25 mouse cellular contexts compared by ENCODE assay signal in genomic region chr5:118975147-118975546, GRCm38 (mm10).
DNase-seq lines count a peak whose midpoint lies in the region; ATAC-seq lines count a peak whose summit lies in the region.
"Had no signal": no experiment of that assay in that cellular context is flagged by ENCODE, and none has a peak within 500 bp of the region (broad histone marks: within the 10 kb centered on the region; RNA-seq: fewer than 3 reads in every experiment).

No protein-coding gene starts in this region.

- H3K9me3 ChIP-seq in midbrain, embryonic 11.5 days (ENCODE audit: control insufficient read depth, low read length), result no peaks in the 10 kb centered on the region
- H3K9me3 ChIP-seq in midbrain, embryonic 15.5 days, result no peaks in the 10 kb centered on the region
- no peaks in the 10 kb centered on the region for H3K9me3 ChIP-seq in limb, embryonic 13.5 days
- H3K9me3 ChIP-seq: heart, embryonic 10.5 days; heart, embryonic 13.5 days had no signal

- no peak for ATAC-seq in midbrain, embryonic 11.5 days (ENCODE audit: low FRiP score)
- no peak for ATAC-seq in midbrain, embryonic 15.5 days (replicated peaks)
- ATAC-seq in limb, embryonic 13.5 days (ENCODE audit: low FRiP score, low read depth), result no peak
- ATAC-seq: CD4-positive, CD25-positive, alpha-beta regulatory T cell, adult 4 months; forebrain, embryonic 14.5 days; forebrain, postnatal 0 days; hindbrain, postnatal 0 days had no signal

- no peak overlapping the region for H3K27ac ChIP-seq in midbrain, embryonic 11.5 days (ENCODE audit: low read depth, low read length)
- H3K27ac ChIP-seq in midbrain, embryonic 15.5 days, result no peak overlapping the region
- no peak overlapping the region for H3K27ac ChIP-seq in limb, embryonic 13.5 days
- H3K27ac ChIP-seq: embryonic facial prominence, embryonic 15.5 days; heart, adult 2 months; heart, embryonic 10.5 days; heart, embryonic 13.5 days; hindbrain, embryonic 14.5 days; hindbrain, postnatal 0 days had no signal

- WGBS in midbrain, embryonic 11.5 days, result 91% methylated on average over 10 of the region's 10 CpGs
- WGBS in midbrain, embryonic 15.5 days, result 87% methylated on average over 10 of the region's 10 CpGs
- WGBS in limb, embryonic 13.5 days, result 31% methylated on average over 10 of the region's 10 CpGs

- H3K4me2 ChIP-seq in midbrain, embryonic 11.5 days, result no peak overlapping the region
- no peak overlapping the region for H3K4me2 ChIP-seq in midbrain, embryonic 15.5 days
- H3K4me2 ChIP-seq in limb, embryonic 13.5 days (replicated peaks), result peak overlapping the region; percentile 37
- H3K4me2 ChIP-seq: embryonic facial prominence, embryonic 15.5 days; heart, embryonic 13.5 days; hindbrain, embryonic 14.5 days had no signal

- no peak overlapping the region for H3K9ac ChIP-seq in midbrain, embryonic 11.5 days (ENCODE audit: low read length)
- H3K9ac ChIP-seq in midbrain, embryonic 15.5 days, result no peak overlapping the region
- no peak overlapping the region for H3K9ac ChIP-seq in limb, embryonic 13.5 days
- H3K9ac ChIP-seq: embryonic facial prominence, embryonic 15.5 days; forebrain, postnatal 0 days; heart, embryonic 13.5 days; hindbrain, embryonic 14.5 days had no signal

- H3K27me3 ChIP-seq in midbrain, embryonic 11.5 days (ENCODE audit: control insufficient read depth, insufficient read depth, low read length), result no peaks in the 10 kb centered on the region
- no peaks in the 10 kb centered on the region for H3K27me3 ChIP-seq in midbrain, embryonic 15.5 days (replicated peaks)
- H3K27me3 ChIP-seq in limb, embryonic 13.5 days, result peaks cover 37% of the 10 kb centered on the region
- H3K27me3 ChIP-seq: embryonic facial prominence, embryonic 15.5 days had no signal

- no peaks in the 10 kb centered on the region for H3K4me1 ChIP-seq in midbrain, embryonic 11.5 days (ENCODE audit: control insufficient read depth, insufficient read depth, low read length)
- H3K4me1 ChIP-seq in midbrain, embryonic 15.5 days, result no peaks in the 10 kb centered on the region
- H3K4me1 ChIP-seq in limb, embryonic 13.5 days, result peaks cover 18% of the 10 kb centered on the region
- H3K4me1 ChIP-seq: embryonic facial prominence, embryonic 15.5 days; heart, embryonic 10.5 days; heart, embryonic 13.5 days had no signal

- peak; percentile 33 for DNase-seq in midbrain, embryonic 11.5 days (ENCODE audit: low spot score, missing footprints)
- DNase-seq in forelimb bud, embryonic 11.5 days (ENCODE audit: low read depth, low spot score), result peak; percentile 59
- DNase-seq in frontal cortex, adult 2 months (ENCODE audit: extremely low spot score in 1 of 2, low spot score in 1 of 2), result no peak
- DNase-seq in urinary bladder, adult 2 months (ENCODE audit: low spot score), result no peak
- DNase-seq: adrenal gland, adult 2 months; adrenal gland, postnatal 14 days; cerebellum, adult 11 months; cerebellum, adult 2 months; cerebellum, adult 9-11 months; cerebellum, postnatal 25 days; forebrain, postnatal 0 days; gastrocnemius, postnatal 10 days; gastrocnemius, postnatal 36 days; heart, adult 2 months; heart, postnatal 14 days; heart, postnatal 4 days had no signal

- H3K4me3 ChIP-seq in midbrain, embryonic 11.5 days (ENCODE audit: low read depth, low read length), result no peak overlapping the region
- no peak overlapping the region for H3K4me3 ChIP-seq in midbrain, embryonic 15.5 days
- H3K4me3 ChIP-seq in limb, embryonic 13.5 days, result no peak overlapping the region
- H3K4me3 ChIP-seq: embryonic facial prominence, embryonic 15.5 days; heart, adult 2 months; heart, embryonic 10.5 days; heart, embryonic 13.5 days had no signal

- no peaks in the 10 kb centered on the region for H3K36me3 ChIP-seq in midbrain, embryonic 11.5 days (ENCODE audit: control insufficient read depth, insufficient read depth, low read length)
- H3K36me3 ChIP-seq in midbrain, embryonic 15.5 days (replicated peaks), result no peaks in the 10 kb centered on the region
- H3K36me3 ChIP-seq in limb, embryonic 13.5 days, result no peaks in the 10 kb centered on the region
- H3K36me3 ChIP-seq: embryonic facial prominence, embryonic 15.5 days; heart, embryonic 10.5 days; heart, embryonic 13.5 days had no signal

Comparison
In these comparisons a context has a peak if more than half of its experiments do, and no peak if none do; other contexts are left out.
1. DNase-seq: peak in midbrain, embryonic 11.5 days (single experiment) and forelimb bud, embryonic 11.5 days (single experiment); none in frontal cortex, adult 2 months (0 of 2) and urinary bladder, adult 2 months (single experiment).